Comparison of ENCODE assay signal across 8 mouse cellular contexts in genomic region chr1:132046143-132046735, GRCm38 (mm10). TPM values are rescaled to one million over a fixed set of nuclear protein-coding genes. Genes with fewer than 3 reads are reported as not detected.
DNase-seq lines count a peak whose midpoint lies in the region; ATAC-seq and TF ChIP-seq lines count a peak whose summit lies in the region.

No protein-coding gene starts in this region.

- no peak for TF ChIP-seq POLR2A in limb, embryonic 14.5 days (IDR thresholded peaks at IDR 0.05; ENCODE audit: borderline replicate concordance, extremely low read depth, insufficient read depth, insufficient read length)

- 31% methylated on average over 15 of the region's 15 CpGs for WGBS in limb, embryonic 14.5 days
- WGBS in midbrain, postnatal 0 days, result 28% methylated on average over 15 of the region's 15 CpGs

- H3K9ac ChIP-seq in limb, embryonic 14.5 days (ENCODE audit: low read depth, low read length, severe bottlenecking), result no peak overlapping the region
- no peak overlapping the region for H3K9ac ChIP-seq in midbrain, postnatal 0 days (replicated peaks; ENCODE audit: low read length, poor library complexity, severe bottlenecking)

- no peaks in the 10 kb centered on the region for H3K4me1 ChIP-seq in limb, embryonic 14.5 days (ENCODE audit: control insufficient read depth, insufficient read depth, low read length)
- H3K4me1 ChIP-seq in midbrain, postnatal 0 days (ENCODE audit: insufficient read depth, low read length), result no peaks in the 10 kb centered on the region

- H3K36me3 ChIP-seq in limb, embryonic 14.5 days (ENCODE audit: control insufficient read depth, insufficient read depth, low read length), result no peaks in the 10 kb centered on the region
- H3K36me3 ChIP-seq in midbrain, postnatal 0 days (ENCODE audit: insufficient read depth, low read length), result no peaks in the 10 kb centered on the region

- no peak overlapping the region for H3K4me3 ChIP-seq in limb, embryonic 14.5 days (replicated peaks; ENCODE audit: low read length)
- H3K4me3 ChIP-seq in midbrain, postnatal 0 days (ENCODE audit: low read depth, low read length), result no peak overlapping the region

- peak; percentile 60 for DNase-seq in layer of hippocampus, adult 11-12 months (ENCODE audit: low spot score)
- DNase-seq in layer of hippocampus, adult 9-10 months (ENCODE audit: low spot score), result no peak
- peak; percentile 82 to 84 for DNase-seq in cerebellum, postnatal 14 days
- DNase-seq in gastrocnemius, postnatal 10 days, result peak; percentile 75
- peak; percentile 44 for DNase-seq in kidney, adult 11 months
- peak; percentile 68 for DNase-seq in limb, embryonic 14.5 days (ENCODE audit: low spot score)
- peak; percentile 55 for DNase-seq in midbrain, postnatal 0 days (ENCODE audit: low spot score)
- peak; percentile 63 to 80 for DNase-seq in spleen, postnatal 10 days (ENCODE audit: low spot score in 2 of 2)

- no peaks in the 10 kb centered on the region for H3K27me3 ChIP-seq in limb, embryonic 14.5 days (ENCODE audit: control insufficient read depth, insufficient read depth, low read length)
- H3K27me3 ChIP-seq in midbrain, postnatal 0 days (ENCODE audit: insufficient read depth, low read length), result no peaks in the 10 kb centered on the region

- TF ChIP-seq CTCF in midbrain, postnatal 0 days (IDR thresholded peaks at IDR 0.05), result peak; percentile 82

- H3K27ac ChIP-seq in limb, embryonic 14.5 days (replicated peaks; ENCODE audit: low read depth, low read length), result no peak overlapping the region
- no peak overlapping the region for H3K27ac ChIP-seq in midbrain, postnatal 0 days (ENCODE audit: low read depth, low read length)

- 0 out of 2 replicates have a peak, but pooled peaks have one; percentile 63 for ATAC-seq in limb, embryonic 14.5 days (ENCODE audit: low FRiP score, low read depth)
- 0 out of 2 replicates have a peak, but pooled peaks have one; percentile 34 for ATAC-seq in midbrain, postnatal 0 days (ENCODE audit: low FRiP score)

- no peak overlapping the region for H3K4me2 ChIP-seq in limb, embryonic 14.5 days (replicated peaks; ENCODE audit: low read depth, low read length, severe bottlenecking)
- no peak overlapping the region for H3K4me2 ChIP-seq in midbrain, postnatal 0 days (ENCODE audit: low read depth, low read length, poor library complexity, severe bottlenecking)

- no peaks in the 10 kb centered on the region for H3K9me3 ChIP-seq in limb, embryonic 14.5 days (ENCODE audit: control insufficient read depth, low read length)
- no peaks in the 10 kb centered on the region for H3K9me3 ChIP-seq in midbrain, postnatal 0 days (ENCODE audit: low read length)

RNA-seq across cellular contexts. Expression of gene Mfsd4a, which starts 21.6 kb away (rescaled TPM):
- total RNA-seq in gastrocnemius, postnatal 10 days (2021), result 1 to 10 TPM; 1.4 to 1.8 TPM
- polyA plus RNA-seq in limb, embryonic 14.5 days (2012; rRNA removed), result 1.1 and 1.3 TPM in 2 replicates
- 12.3 and 15.3 TPM in 2 replicates for polyA plus RNA-seq in limb, embryonic 14.5 days (2014; fragmentation: Nextera tagmentation; extraction: Ambion mirVana)
- 4.6 and 9.2 TPM in 2 replicates for total RNA-seq in midbrain, postnatal 0 days (2014; rRNA removed)
- 9.0 and 9.9 TPM in 2 replicates for polyA plus RNA-seq in midbrain, postnatal 0 days (2015; fragmentation: Nextera tagmentation; extraction: Ambion mirVana)

RNA-seq across cellular contexts. Expression of gene Elk4, which starts 38.8 kb away (rescaled TPM):
- total RNA-seq in gastrocnemius, postnatal 10 days (2021), result 10 to 100 TPM; 76.7 to 86.1 TPM
- polyA plus RNA-seq in limb, embryonic 14.5 days (2012; rRNA removed), result 26.8 and 30.0 TPM in 2 replicates
- 36.6 and 38.8 TPM in 2 replicates for polyA plus RNA-seq in limb, embryonic 14.5 days (2014; fragmentation: Nextera tagmentation; extraction: Ambion mirVana)
- total RNA-seq in midbrain, postnatal 0 days (2014; rRNA removed), result 17.6 and 23.4 TPM in 2 replicates
- 6.0 and 8.1 TPM in 2 replicates for polyA plus RNA-seq in midbrain, postnatal 0 days (2015; fragmentation: Nextera tagmentation; extraction: Ambion mirVana)
